Mouse (Mus musculus): ENCODE data around the gene Fez1. TPM values are rescaled to one million over a fixed set of nuclear protein-coding genes. Genes with fewer than 3 reads are reported as not detected.
A peak's percentile ranks its signal among the peaks of the same experiment; 100 is the strongest.

The Fez1 gene
- polyA plus RNA-seq, 1 experiment from 2014 or later, result 626 TPM

DNA sequence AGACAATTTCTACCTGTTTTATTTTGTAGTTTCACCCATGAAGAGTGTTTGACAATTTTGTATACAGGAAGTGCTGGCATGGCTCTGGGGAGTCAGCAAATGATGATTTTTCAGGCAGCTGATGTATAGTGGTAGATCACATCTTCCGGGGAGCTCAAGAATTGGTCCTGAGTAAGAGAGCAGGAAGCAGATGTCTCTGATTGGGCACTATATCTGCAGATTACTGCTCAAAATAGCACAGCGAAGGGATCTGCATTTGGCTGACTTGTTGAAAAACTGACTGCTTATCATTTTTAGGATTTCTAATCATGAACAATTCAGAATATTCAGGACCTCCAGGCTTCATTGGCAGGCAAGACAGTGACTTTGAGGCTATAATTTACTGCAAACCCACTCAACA is 30.5 kb downstream of the Fez1 start:
- no peaks in the 10 kb centered on the region; the same call in 1 of the 2 replicates for H3K4me1 ChIP-seq (ENCODE audit: control insufficient read depth, insufficient read depth, low read length)
- no peak overlapping the region for H3K27ac ChIP-seq (replicated peaks; ENCODE audit: low read depth, low read length)
- H3K36me3 ChIP-seq (ENCODE audit: control insufficient read depth, insufficient read depth, low read length), result peaks cover 76% of the 10 kb centered on the region
- ATAC-seq (ENCODE audit: low FRiP score, low TSS enrichment) (no peak), DNase-seq (no peak)
- no peaks in the 10 kb centered on the region for H3K9me3 ChIP-seq (ENCODE audit: control insufficient read depth, low read length)
- H3K27me3 ChIP-seq (ENCODE audit: control insufficient read depth, insufficient read depth, low read length), result no peaks in the 10 kb centered on the region
- 99% methylated on average over 2 of the region's 2 CpGs for WGBS
- no peak overlapping the region for H3K4me3 ChIP-seq (replicated peaks; ENCODE audit: low read depth, low read length)
- H3K4me2 ChIP-seq (ENCODE audit: low read length), result no peak overlapping the region
- H3K9ac ChIP-seq (replicated peaks; ENCODE audit: low read length), result no peak overlapping the region

DNA sequence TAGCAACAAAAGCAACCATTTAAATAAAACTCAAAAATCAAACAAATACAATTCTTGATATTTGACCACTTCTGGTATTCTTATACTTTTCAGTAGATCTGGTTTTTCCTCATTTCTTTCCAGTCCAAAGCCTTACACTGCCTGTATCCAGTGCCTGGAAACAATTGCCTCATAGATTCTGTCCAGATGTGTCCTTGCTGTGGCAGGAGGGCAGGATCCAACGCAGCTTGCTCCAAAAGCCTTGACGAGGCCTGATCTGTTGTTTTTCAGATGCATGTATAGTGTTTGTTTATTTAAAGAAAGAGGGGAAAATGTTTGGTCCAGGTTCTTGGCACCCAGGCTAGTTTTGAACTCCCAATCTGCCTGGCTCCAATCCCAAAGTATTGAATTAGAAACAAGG is 34.7 kb downstream of the Fez1 start:
- Histone ChIP-seq H3K27ac (replicated peaks; ENCODE audit: low read depth, low read length) (no peak overlapping the region), H3K4me1 (ENCODE audit: control insufficient read depth, insufficient read depth, low read length) (peaks cover 3% of the 10 kb centered on the region; the same call in 1 of the 2 replicates)
- no peak for DNase-seq

DNA sequence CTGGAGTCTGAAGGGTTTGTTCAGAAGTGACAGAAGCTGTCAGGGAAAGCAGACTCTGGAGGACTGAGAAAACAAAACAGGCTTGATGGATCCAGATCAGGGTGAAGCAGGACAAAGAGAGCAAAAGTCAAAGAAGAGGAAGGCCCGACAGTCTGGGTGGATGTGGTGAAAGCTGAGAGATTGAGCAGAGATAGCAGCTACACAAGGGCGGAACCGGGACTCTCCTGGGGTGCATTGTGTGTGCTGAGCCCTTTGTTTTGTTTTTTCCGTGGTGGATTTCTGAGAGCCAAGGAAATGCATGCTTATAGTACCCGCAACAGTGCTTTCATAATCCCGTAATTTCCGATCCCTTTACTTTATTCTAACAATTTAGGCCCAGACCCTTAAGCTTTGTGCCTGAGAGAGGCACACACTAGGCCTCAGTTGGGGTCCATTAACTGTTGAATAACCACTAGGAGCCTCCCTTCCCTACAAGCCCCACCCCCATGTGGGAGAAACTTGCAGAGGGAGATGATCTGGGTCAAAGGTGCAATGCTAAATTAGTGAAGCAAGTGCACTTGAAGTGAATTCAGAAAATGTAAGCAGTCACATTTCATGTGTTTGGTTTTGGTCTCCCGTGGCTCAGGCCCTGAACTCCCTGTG is 35.9 kb downstream of the Fez1 start:
- H3K36me3 ChIP-seq (ENCODE audit: control insufficient read depth, insufficient read depth, low read length), result peaks cover 79% of the 10 kb centered on the region
- DNase-seq (no peak), ATAC-seq (ENCODE audit: low FRiP score, low TSS enrichment) (no peak)
- peak overlapping the region; percentile 42 for H3K27ac ChIP-seq (replicated peaks; ENCODE audit: low read depth, low read length)
- no peak overlapping the region for H3K4me2 ChIP-seq (ENCODE audit: low read length)
- no peak overlapping the region for H3K4me3 ChIP-seq (replicated peaks; ENCODE audit: low read depth, low read length)
- no peaks in the 10 kb centered on the region for H3K27me3 ChIP-seq (ENCODE audit: control insufficient read depth, insufficient read depth, low read length)
- WGBS, result 8% methylated on average over 8 of the region's 8 CpGs
- H3K9ac ChIP-seq (replicated peaks; ENCODE audit: low read length), result 0 out of 2 replicates have a peak overlapping the region, but pooled peaks have one; percentile 26
- peaks cover 3% of the 10 kb centered on the region; the same call in 1 of the 2 replicates for H3K4me1 ChIP-seq (ENCODE audit: control insufficient read depth, insufficient read depth, low read length)
- H3K9me3 ChIP-seq (ENCODE audit: control insufficient read depth, low read length), result no peaks in the 10 kb centered on the region

More for the DNA sequence above, 34.7 kb downstream of the Fez1 start:
- no peak for ATAC-seq (ENCODE audit: low FRiP score, low TSS enrichment)
- H3K27me3 ChIP-seq (ENCODE audit: control insufficient read depth, insufficient read depth, low read length), result no peaks in the 10 kb centered on the region
- peaks cover 79% of the 10 kb centered on the region for H3K36me3 ChIP-seq (ENCODE audit: control insufficient read depth, insufficient read depth, low read length)
- no peak overlapping the region for H3K4me3 ChIP-seq (replicated peaks; ENCODE audit: low read depth, low read length)
- no peak overlapping the region for H3K9ac ChIP-seq (replicated peaks; ENCODE audit: low read length)
- H3K9me3 ChIP-seq (ENCODE audit: control insufficient read depth, low read length), result no peaks in the 10 kb centered on the region
- no peak overlapping the region for H3K4me2 ChIP-seq (ENCODE audit: low read length)
- 90% methylated on average over 2 of the region's 2 CpGs for WGBS

DNA sequence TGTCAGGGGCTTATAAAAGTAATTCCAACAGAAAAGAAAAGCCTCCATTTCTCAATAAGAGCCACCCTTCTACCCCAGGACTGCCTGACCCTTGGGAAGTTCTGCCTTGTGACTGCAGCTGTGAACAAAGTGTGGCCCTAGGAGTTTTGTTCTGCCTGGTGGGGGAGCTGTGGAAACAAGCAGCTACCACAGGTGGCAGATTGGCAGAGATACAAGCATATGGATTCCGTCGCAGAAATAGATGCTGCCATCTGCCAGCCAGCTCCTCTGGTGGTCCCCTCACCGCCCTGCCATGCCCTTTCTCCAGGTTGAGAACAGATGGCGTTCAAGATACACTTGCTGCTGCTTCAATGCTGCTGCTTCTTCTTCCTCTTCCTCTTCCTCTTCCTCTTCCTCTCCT is 37.0 kb downstream of the Fez1 start:
- Histone ChIP-seq H3K36me3 (ENCODE audit: control insufficient read depth, insufficient read depth, low read length) (peaks cover 87% of the 10 kb centered on the region), H3K27ac (replicated peaks; ENCODE audit: low read depth, low read length) (no peak overlapping the region), H3K4me1 (ENCODE audit: control insufficient read depth, insufficient read depth, low read length) (peaks cover 3% of the 10 kb centered on the region; the same call in 1 of the 2 replicates), H3K4me2 (ENCODE audit: low read length) (no peak overlapping the region), H3K4me3 (replicated peaks; ENCODE audit: low read depth, low read length) (no peak overlapping the region), H3K9ac (replicated peaks; ENCODE audit: low read length) (no peak overlapping the region), H3K27me3 (ENCODE audit: control insufficient read depth, insufficient read depth, low read length) (no peaks in the 10 kb centered on the region), H3K9me3 (ENCODE audit: control insufficient read depth, low read length) (no peaks in the 10 kb centered on the region)
- ATAC-seq (ENCODE audit: low FRiP score, low TSS enrichment), result no peak
- 21% methylated on average over 4 of the region's 4 CpGs for WGBS
- peak; percentile 53 for DNase-seq

- Histone ChIP-seq H3K4me1 (ENCODE audit: control insufficient read depth, insufficient read depth, low read length) (0 out of 2 replicates have a peak, but pooled peaks cover 3% of the 10 kb centered on the region), H3K27ac (replicated peaks; ENCODE audit: low read depth, low read length) (no peak overlapping the region), H3K36me3 (ENCODE audit: control insufficient read depth, insufficient read depth, low read length) (peaks cover 89% of the 10 kb centered on the region), H3K4me2 (ENCODE audit: low read length) (no peak overlapping the region), H3K9ac (replicated peaks; ENCODE audit: low read length) (no peak overlapping the region), H3K4me3 (replicated peaks; ENCODE audit: low read depth, low read length) (no peak overlapping the region), H3K27me3 (ENCODE audit: control insufficient read depth, insufficient read depth, low read length) (no peaks in the 10 kb centered on the region), H3K9me3 (ENCODE audit: control insufficient read depth, low read length) (no peaks in the 10 kb centered on the region)
- DNase-seq (no peak), ATAC-seq (ENCODE audit: low FRiP score, low TSS enrichment) (no peak)
- 92% methylated on average over 2 of the region's 2 CpGs for WGBS
These were observed 40.9 kb downstream of the Fez1 start for GRCm38 (mm10) chr9:36862576-36862975.

DNA sequence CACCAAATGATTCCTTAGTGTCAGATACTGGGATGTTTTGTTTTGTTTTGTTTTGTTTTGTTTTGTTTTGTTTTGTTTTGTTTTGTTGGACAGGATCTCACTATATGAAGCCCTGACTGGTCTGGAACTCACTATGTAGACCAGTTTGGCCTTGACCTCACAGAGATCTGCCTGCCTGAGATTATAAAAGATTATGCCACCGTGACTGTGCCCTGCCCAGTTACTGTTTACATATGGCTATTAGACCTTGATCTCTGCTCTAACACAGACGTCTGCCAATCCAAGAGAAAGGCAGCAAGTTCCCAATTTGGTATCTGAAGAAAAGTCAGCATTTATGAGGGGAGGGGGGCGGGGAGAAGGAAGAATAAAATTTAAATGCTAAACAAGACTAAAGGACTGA is 42.0 kb downstream of the Fez1 start:
- H3K4me2 ChIP-seq (ENCODE audit: low read length), result no peak overlapping the region
- H3K9me3 ChIP-seq (ENCODE audit: control insufficient read depth, low read length), result no peaks in the 10 kb centered on the region
- H3K27me3 ChIP-seq (ENCODE audit: control insufficient read depth, insufficient read depth, low read length), result no peaks in the 10 kb centered on the region
- peaks cover 93% of the 10 kb centered on the region for H3K36me3 ChIP-seq (ENCODE audit: control insufficient read depth, insufficient read depth, low read length)
- no peak overlapping the region for H3K9ac ChIP-seq (replicated peaks; ENCODE audit: low read length)
- WGBS, result 76% methylated on average over 3 of the region's 3 CpGs
- DNase-seq, result no peak
- no peaks in the 10 kb centered on the region for H3K4me1 ChIP-seq (ENCODE audit: control insufficient read depth, insufficient read depth, low read length)
- H3K4me3 ChIP-seq (replicated peaks; ENCODE audit: low read depth, low read length), result no peak overlapping the region
- no peak overlapping the region for H3K27ac ChIP-seq (replicated peaks; ENCODE audit: low read depth, low read length)
- no peak for ATAC-seq (ENCODE audit: low FRiP score, low TSS enrichment)

GRCm38 (mm10) chr9:36864862-36865813 is 43.5 kb downstream of the Fez1 start:
- no peak for DNase-seq
- no peak for ATAC-seq (ENCODE audit: low FRiP score, low TSS enrichment)
- Histone ChIP-seq H3K4me2 (ENCODE audit: low read length) (no peak overlapping the region), H3K27ac (replicated peaks; ENCODE audit: low read depth, low read length) (no peak overlapping the region), H3K9ac (replicated peaks; ENCODE audit: low read length) (no peak overlapping the region), H3K36me3 (ENCODE audit: control insufficient read depth, insufficient read depth, low read length) (peaks cover 93% of the 10 kb centered on the region), H3K27me3 (ENCODE audit: control insufficient read depth, insufficient read depth, low read length) (no peaks in the 10 kb centered on the region), H3K4me3 (replicated peaks; ENCODE audit: low read depth, low read length) (no peak overlapping the region), H3K4me1 (ENCODE audit: control insufficient read depth, insufficient read depth, low read length) (no peaks in the 10 kb centered on the region), H3K9me3 (ENCODE audit: control insufficient read depth, low read length) (no peaks in the 10 kb centered on the region)
- WGBS, result 45% methylated on average over 4 of the region's 4 CpGs

DNA sequence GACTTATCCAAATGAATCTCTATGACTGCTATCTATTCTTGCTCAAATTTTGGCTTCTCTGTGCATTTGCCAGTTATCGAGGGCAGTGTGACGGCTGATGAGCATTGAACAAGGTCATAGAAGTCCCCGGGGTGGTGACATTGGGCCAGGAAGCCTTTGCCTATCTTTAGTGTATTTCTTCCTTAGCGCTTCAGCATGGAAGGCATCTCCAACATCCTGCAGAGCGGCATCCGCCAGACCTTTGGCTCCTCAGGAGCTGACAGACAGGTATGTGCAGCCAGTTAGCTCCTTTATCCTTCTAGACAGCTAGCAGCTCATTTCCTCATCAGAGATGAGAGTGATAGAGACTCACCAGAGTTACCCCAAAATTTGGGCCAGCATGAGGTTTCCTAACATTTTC is 47.0 kb downstream of the Fez1 start:
- ATAC-seq (ENCODE audit: low FRiP score, low TSS enrichment), result no peak
- H3K4me1 ChIP-seq (ENCODE audit: control insufficient read depth, insufficient read depth, low read length), result no peaks in the 10 kb centered on the region
- H3K4me2 ChIP-seq (ENCODE audit: low read length), result no peak overlapping the region
- peaks cover 93% of the 10 kb centered on the region for H3K36me3 ChIP-seq (ENCODE audit: control insufficient read depth, insufficient read depth, low read length)
- no peaks in the 10 kb centered on the region for H3K9me3 ChIP-seq (ENCODE audit: control insufficient read depth, low read length)
- no peak overlapping the region for H3K9ac ChIP-seq (replicated peaks; ENCODE audit: low read length)
- WGBS, result 94% methylated on average over 6 of the region's 6 CpGs
- H3K27me3 ChIP-seq (ENCODE audit: control insufficient read depth, insufficient read depth, low read length), result no peaks in the 10 kb centered on the region
- no peak overlapping the region for H3K27ac ChIP-seq (replicated peaks; ENCODE audit: low read depth, low read length)
- no peak for DNase-seq
- H3K4me3 ChIP-seq (replicated peaks; ENCODE audit: low read depth, low read length), result no peak overlapping the region
